Mouse (Mus musculus): ENCODE results near the gene Gm21974.

GRCm38 (mm10) chr7:127928596-127928995 lies 33.3 kb upstream of the Gm21974 start:
- TF ChIP-seq CTCF (IDR thresholded peaks at IDR 0.05) (no peak), EP300 (IDR thresholded peaks at IDR 0.05; ENCODE audit: insufficient read depth, low read depth, low read length) (no peak)
